Mouse (Mus musculus): ENCODE results near the gene 2410131K14Rik. TPM values are rescaled to one million over a fixed set of nuclear protein-coding genes. Genes with fewer than 3 reads are reported as not detected.

The 2410131K14Rik gene
- polyA plus RNA-seq, 1 experiment from 2014 or later: 9.5 TPM

DNA sequence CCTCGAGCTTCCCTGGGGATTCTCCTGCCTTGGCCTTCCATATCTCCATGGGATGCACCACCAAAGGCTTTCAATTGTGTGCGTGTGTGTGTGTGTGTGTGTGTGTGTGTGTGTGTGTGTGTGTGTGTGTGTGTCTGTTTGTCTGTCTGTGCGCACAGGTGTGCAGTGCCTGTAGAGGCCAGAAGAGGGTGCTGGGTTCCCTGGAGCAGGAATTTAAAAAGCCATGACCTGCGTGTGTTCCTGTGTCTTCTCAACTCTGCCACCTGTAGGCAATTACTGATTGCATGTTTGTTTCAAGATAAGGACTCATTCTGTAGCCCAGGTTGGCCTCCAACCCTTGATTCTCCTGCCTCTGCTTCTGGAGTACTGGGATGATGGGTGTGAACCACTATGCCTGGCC, 46.4 kb downstream of the 2410131K14Rik start:
- no peak overlapping the region for H3K4me2 ChIP-seq (replicated peaks)
- no peak overlapping the region for H3K9ac ChIP-seq
- H3K9me3 ChIP-seq (replicated peaks): no peaks in the 10 kb centered on the region
- H3K27ac ChIP-seq (replicated peaks): no peak overlapping the region
- ATAC-seq (ENCODE audit: insufficient number of reproducible peaks, low FRiP score, low TSS enrichment, low read depth): no peak
- H3K36me3 ChIP-seq: no peaks in the 10 kb centered on the region
- peaks cover 31% of the 10 kb centered on the region for H3K4me1 ChIP-seq
- WGBS: 83% methylated on average over 4 of the region's 4 CpGs
- H3K4me3 ChIP-seq (replicated peaks): no peak overlapping the region
- H3K27me3 ChIP-seq: no peaks in the 10 kb centered on the region

DNA sequence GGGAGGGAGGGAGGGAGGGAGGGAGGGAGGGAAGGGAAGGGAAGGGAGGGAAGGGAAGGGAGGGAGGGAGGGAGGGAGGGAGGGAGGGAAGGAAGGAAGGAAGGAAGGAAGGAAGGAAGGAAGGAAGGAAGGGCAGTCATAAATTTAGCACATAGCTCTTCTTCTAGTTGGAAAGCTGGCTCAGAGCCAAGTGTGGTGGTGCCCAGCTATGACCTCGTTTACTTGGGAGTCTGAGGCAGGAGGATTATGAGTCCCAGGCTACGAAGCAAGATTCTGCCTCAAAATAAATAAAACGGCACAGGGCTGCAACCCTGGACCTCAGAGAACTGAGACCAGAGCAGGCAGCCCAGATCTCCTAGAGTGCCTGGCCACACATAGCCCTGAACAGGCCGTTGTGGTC, 47.4 kb downstream of the 2410131K14Rik start:
- 55% methylated on average over 4 of the region's 4 CpGs for WGBS
- no peak for ATAC-seq (ENCODE audit: insufficient number of reproducible peaks, low FRiP score, low TSS enrichment, low read depth)

DNA sequence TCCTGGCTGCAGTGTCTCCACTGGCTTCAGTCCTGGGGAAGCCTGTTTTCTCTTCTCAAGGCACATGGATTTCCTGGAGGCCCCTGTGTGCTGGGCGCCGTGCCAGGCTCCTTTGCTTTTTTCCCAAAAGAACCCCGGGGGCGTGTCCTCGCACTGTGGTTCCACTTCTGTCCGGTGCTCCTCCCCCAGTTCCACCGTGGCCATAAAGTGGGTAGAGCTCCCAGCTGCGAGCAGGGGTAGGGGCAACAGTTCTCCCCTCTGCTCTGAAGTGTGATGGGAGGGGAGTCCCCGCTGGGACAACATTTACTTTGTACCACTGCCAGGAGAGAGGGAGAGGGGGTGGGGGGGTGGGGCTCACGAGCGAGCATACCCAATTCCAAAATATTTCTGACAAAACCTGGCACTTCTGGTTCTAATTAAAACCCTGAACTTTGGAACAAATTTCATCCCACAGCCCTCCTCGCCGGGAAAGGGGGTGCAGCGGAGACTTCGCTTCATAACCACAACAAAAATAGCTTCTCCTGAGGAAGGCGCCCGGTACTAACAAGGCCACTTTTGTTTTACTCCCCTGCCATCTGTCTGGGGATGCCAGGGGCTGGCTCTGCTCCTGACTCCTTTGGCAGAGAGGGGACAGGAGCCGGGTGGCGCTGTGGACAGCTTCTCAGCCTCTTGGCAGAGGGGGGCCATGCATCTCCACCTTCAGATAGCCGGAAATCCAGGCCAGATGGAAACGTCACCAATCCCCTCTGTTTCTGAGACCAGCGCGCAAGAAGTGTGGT, 49.2 kb downstream of the 2410131K14Rik start:
- peak overlapping the region; percentile 28 for H3K4me3 ChIP-seq (replicated peaks)
- H3K4me2 ChIP-seq (replicated peaks): peak overlapping the region; percentile 42
- H3K27me3 ChIP-seq: no peaks in the 10 kb centered on the region
- peaks cover 45% of the 10 kb centered on the region for H3K4me1 ChIP-seq
- WGBS: 11% methylated on average over 23 of the region's 23 CpGs
- peak overlapping the region; percentile 92 for H3K27ac ChIP-seq (replicated peaks)
- no peaks in the 10 kb centered on the region for H3K9me3 ChIP-seq (replicated peaks)
- peak; percentile 95 for ATAC-seq (ENCODE audit: insufficient number of reproducible peaks, low FRiP score, low TSS enrichment, low read depth)
- H3K9ac ChIP-seq: no peak overlapping the region
- no peaks in the 10 kb centered on the region for H3K36me3 ChIP-seq

More for the DNA sequence above, 47.4 kb downstream of the 2410131K14Rik start:
- Histone ChIP-seq H3K27me3 (no peaks in the 10 kb centered on the region), H3K36me3 (no peaks in the 10 kb centered on the region), H3K4me2 (replicated peaks) (no peak overlapping the region), H3K9me3 (replicated peaks) (no peaks in the 10 kb centered on the region), H3K9ac (no peak overlapping the region), H3K4me3 (replicated peaks) (no peak overlapping the region), H3K27ac (replicated peaks) (no peak overlapping the region), H3K4me1 (peaks cover 35% of the 10 kb centered on the region)

GRCm38 (mm10) chr5:118294865-118295258, 49.8 kb downstream of the 2410131K14Rik start:
- Histone ChIP-seq H3K4me2 (replicated peaks) (peak overlapping the region; percentile 42), H3K4me3 (replicated peaks) (no peak overlapping the region), H3K9ac (no peak overlapping the region), H3K27me3 (no peaks in the 10 kb centered on the region), H3K36me3 (no peaks in the 10 kb centered on the region), H3K27ac (replicated peaks) (peak overlapping the region; percentile 92), H3K9me3 (replicated peaks) (no peaks in the 10 kb centered on the region), H3K4me1 (peaks cover 47% of the 10 kb centered on the region)
- 71% methylated on average over 7 of the region's 7 CpGs for WGBS
- no peak for ATAC-seq (ENCODE audit: insufficient number of reproducible peaks, low FRiP score, low TSS enrichment, low read depth)

GRCm38 (mm10) chr5:118297338-118297746, 52.3 kb downstream of the 2410131K14Rik start:
- H3K4me1 ChIP-seq: peaks cover 48% of the 10 kb centered on the region
- H3K4me2 ChIP-seq (replicated peaks): no peak overlapping the region
- no peaks in the 10 kb centered on the region for H3K27me3 ChIP-seq
- 0 out of 2 replicates have a peak overlapping the region, but pooled peaks have one; percentile 0 for H3K27ac ChIP-seq (replicated peaks)
- H3K4me3 ChIP-seq (replicated peaks): no peak overlapping the region
- H3K9me3 ChIP-seq (replicated peaks): no peaks in the 10 kb centered on the region
- no peak for ATAC-seq (ENCODE audit: insufficient number of reproducible peaks, low FRiP score, low TSS enrichment, low read depth)
- no peaks in the 10 kb centered on the region for H3K36me3 ChIP-seq
- 35% methylated on average over 12 of the region's 12 CpGs for WGBS
- no peak overlapping the region for H3K9ac ChIP-seq

DNA sequence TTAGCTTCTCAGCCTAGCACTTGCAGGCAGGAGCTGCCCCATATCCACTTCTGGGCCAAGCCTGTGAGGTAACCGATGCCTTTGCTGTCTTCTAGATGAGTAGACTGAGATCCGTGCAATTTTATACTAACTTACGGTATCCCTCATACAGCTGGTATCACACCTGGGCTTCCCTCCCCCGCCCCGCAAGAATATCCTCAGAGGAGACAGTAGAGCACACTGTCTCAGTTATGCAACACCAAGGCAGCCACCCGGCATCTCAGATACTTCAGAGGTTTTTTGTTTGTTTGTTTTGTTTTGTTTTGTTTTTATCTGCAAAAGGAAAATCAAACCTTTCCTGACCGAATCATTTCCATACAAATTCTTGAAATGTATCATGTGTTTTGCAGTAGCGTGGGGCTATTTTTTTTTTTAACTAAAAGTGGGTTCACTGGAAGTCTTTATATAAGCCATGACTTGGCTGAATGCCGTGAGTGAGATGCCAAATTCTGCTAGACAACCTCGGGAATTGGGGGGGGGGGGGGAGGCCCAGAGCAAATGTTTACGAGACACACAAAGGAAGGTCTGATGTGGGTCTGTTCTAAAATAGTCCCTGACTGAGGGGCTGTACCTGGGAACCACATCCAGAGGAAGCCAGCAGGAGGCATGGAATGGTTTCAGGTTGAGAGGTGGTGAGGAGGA, 54.8 kb downstream of the 2410131K14Rik start:
- no peaks in the 10 kb centered on the region for H3K27me3 ChIP-seq
- H3K27ac ChIP-seq (replicated peaks): peak overlapping the region; percentile 48; the same call in 1 of the 2 replicates
- peaks cover 42% of the 10 kb centered on the region for H3K4me1 ChIP-seq
- H3K9ac ChIP-seq: no peak overlapping the region
- no peaks in the 10 kb centered on the region for H3K9me3 ChIP-seq (replicated peaks)
- WGBS: 48% methylated on average over 11 of the region's 11 CpGs
- H3K4me2 ChIP-seq (replicated peaks): no peak overlapping the region
- no peak for ATAC-seq (ENCODE audit: insufficient number of reproducible peaks, low FRiP score, low TSS enrichment, low read depth)
- no peak overlapping the region for H3K4me3 ChIP-seq (replicated peaks)
- no peaks in the 10 kb centered on the region for H3K36me3 ChIP-seq

DNA sequence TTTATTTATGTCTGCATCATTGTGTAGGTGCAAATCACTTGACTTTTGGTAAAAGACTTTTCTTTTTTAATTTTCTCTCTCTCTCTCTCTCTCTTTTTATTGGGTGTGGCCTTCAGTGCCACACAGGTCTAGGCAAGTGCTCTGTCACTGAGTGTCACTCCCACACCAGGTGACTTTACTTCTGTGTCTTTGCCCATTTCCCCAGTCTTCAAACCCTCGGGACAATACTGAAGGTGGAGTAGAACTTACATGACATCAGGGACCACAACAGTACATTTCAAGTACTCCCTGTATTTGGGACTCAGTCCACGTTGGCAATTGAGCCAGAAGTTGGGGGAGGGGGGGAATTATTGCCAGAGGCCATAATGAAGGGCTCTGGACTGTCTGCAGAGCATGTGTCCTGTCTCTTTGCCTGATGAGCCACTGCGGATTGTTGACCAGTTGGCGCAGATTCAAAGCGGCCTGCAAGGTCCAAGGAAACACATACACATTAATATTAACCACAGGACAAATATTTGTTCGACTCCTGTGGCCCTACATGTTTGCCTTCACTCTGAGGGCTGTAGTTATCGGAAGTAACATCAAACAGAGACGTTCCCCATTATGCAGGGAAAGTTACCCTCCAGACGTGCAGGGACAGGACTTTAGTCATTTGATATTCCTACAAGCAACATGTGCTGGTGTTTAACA, 57.6 kb downstream of the 2410131K14Rik start:
- H3K9me3 ChIP-seq (replicated peaks): no peaks in the 10 kb centered on the region
- H3K36me3 ChIP-seq: no peaks in the 10 kb centered on the region
- H3K4me2 ChIP-seq (replicated peaks): no peak overlapping the region
- no peaks in the 10 kb centered on the region for H3K27me3 ChIP-seq
- no peak overlapping the region for H3K9ac ChIP-seq
- 46% methylated on average over 9 of the region's 9 CpGs for WGBS
- no peak overlapping the region for H3K27ac ChIP-seq (replicated peaks)
- no peak for ATAC-seq (ENCODE audit: insufficient number of reproducible peaks, low FRiP score, low TSS enrichment, low read depth)
- H3K4me1 ChIP-seq: peaks cover 29% of the 10 kb centered on the region
- no peak overlapping the region for H3K4me3 ChIP-seq (replicated peaks)

GRCm38 (mm10) chr5:118304970-118305618, 60.1 kb downstream of the 2410131K14Rik start:
- Histone ChIP-seq H3K27me3 (no peaks in the 10 kb centered on the region), H3K9me3 (replicated peaks) (no peaks in the 10 kb centered on the region), H3K4me1 (peaks cover 13% of the 10 kb centered on the region), H3K27ac (replicated peaks) (no peak overlapping the region), H3K9ac (no peak overlapping the region), H3K36me3 (no peaks in the 10 kb centered on the region), H3K4me3 (replicated peaks) (no peak overlapping the region), H3K4me2 (replicated peaks) (no peak overlapping the region)
- 76% methylated on average over 19 of the region's 19 CpGs for WGBS
- ATAC-seq (ENCODE audit: insufficient number of reproducible peaks, low FRiP score, low TSS enrichment, low read depth): no peak

GRCm38 (mm10) chr5:118310389-118310788, 65.4 kb downstream of the 2410131K14Rik start:
- WGBS: 82% methylated on average over 6 of the region's 6 CpGs
- Histone ChIP-seq H3K9me3 (replicated peaks) (no peaks in the 10 kb centered on the region), H3K4me1 (no peaks in the 10 kb centered on the region), H3K36me3 (no peaks in the 10 kb centered on the region), H3K9ac (no peak overlapping the region), H3K4me3 (replicated peaks) (no peak overlapping the region), H3K27me3 (no peaks in the 10 kb centered on the region), H3K4me2 (replicated peaks) (no peak overlapping the region), H3K27ac (replicated peaks) (no peak overlapping the region)
- ATAC-seq (ENCODE audit: insufficient number of reproducible peaks, low FRiP score, low TSS enrichment, low read depth): no peak

DNA sequence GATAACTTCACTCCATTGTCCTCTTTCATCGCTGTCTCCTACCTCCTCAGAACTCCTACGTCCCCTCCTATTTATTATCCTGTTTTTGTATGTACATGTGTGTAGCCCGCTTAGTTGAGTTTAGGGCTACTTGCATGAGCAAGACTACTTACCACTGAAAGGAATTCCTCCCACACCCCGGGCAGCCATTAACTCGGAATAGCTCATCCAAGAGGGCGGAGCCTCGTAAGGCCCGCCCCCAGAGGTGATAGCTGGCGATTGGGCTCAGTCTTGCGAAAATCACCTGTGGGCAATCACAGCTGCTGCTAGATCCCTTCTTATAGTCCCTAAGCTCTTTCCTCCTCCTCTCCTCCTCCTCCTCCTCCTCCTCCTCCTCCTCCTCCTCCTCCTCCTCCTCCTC, 66.2 kb downstream of the 2410131K14Rik start:
- Histone ChIP-seq H3K4me3 (replicated peaks) (no peak overlapping the region), H3K27me3 (no peaks in the 10 kb centered on the region), H3K4me2 (replicated peaks) (no peak overlapping the region), H3K4me1 (0 out of 2 replicates have a peak, but pooled peaks cover 2% of the 10 kb centered on the region), H3K27ac (replicated peaks) (no peak overlapping the region), H3K9me3 (replicated peaks) (no peaks in the 10 kb centered on the region), H3K36me3 (no peaks in the 10 kb centered on the region), H3K9ac (no peak overlapping the region)
- WGBS: 55% methylated on average over 10 of the region's 10 CpGs
- no peak for ATAC-seq (ENCODE audit: insufficient number of reproducible peaks, low FRiP score, low TSS enrichment, low read depth)

- Histone ChIP-seq H3K4me1 (peaks cover 5% of the 10 kb centered on the region), H3K4me2 (replicated peaks) (no peak overlapping the region), H3K4me3 (replicated peaks) (no peak overlapping the region), H3K9me3 (replicated peaks) (no peaks in the 10 kb centered on the region), H3K27me3 (no peaks in the 10 kb centered on the region), H3K36me3 (no peaks in the 10 kb centered on the region), H3K27ac (replicated peaks) (no peak overlapping the region), H3K9ac (no peak overlapping the region)
- no peak for ATAC-seq (ENCODE audit: insufficient number of reproducible peaks, low FRiP score, low TSS enrichment, low read depth)
- 88% methylated on average over 6 of the region's 6 CpGs for WGBS
These were observed 68.7 kb downstream of the 2410131K14Rik start for GRCm38 (mm10) chr5:118313766-118314165.

Measured in embryonic facial prominence, embryonic 15.5 days (tissue).